Mouse (Mus musculus) lung, postnatal 0 days (tissue): Measurements from ENCODE around the gene Pigb. TPM values are rescaled to one million over a fixed set of nuclear protein-coding genes. Genes with fewer than 3 reads are reported as not detected.

ENCODE experiments used
- ATAC-seq: fragments of 200-750 bp; cut with Nextera tagmentation; 2 replicates; pipeline ENCODE4 v1.8.0; 2017; ENCODE audit warnings: moderate library complexity
- DNase-seq: peaks from one replicate; pipeline ENCODE4 v3.0.0-alpha.2; 2016; ENCODE audit warnings: low spot score
- H3K27ac ChIP-seq: fragments of 300-500 bp; sonication (generic); 2 replicates; pipeline ENCODE4 v1.5.1; 2014; ENCODE audit warnings: antibody characterized with exemption, mild to moderate bottlenecking, low read length, mixed read lengths
- H3K27me3 ChIP-seq: fragments of 300-500 bp; sonication (generic); replicated peaks from 2 replicates; pipeline ENCODE4 v1.6.1; 2014; ENCODE audit warnings: low read length, mixed read lengths; ENCODE audit not compliant: insufficient read depth
- H3K36me3 ChIP-seq: fragments of 300-500 bp; sonication (generic); 2 replicates; pipeline ENCODE4 v1.6.1; 2014; ENCODE audit warnings: low read length, mixed read lengths; ENCODE audit not compliant: insufficient read depth
- H3K4me1 ChIP-seq: fragments of 300-500 bp; sonication (generic); 2 replicates; pipeline ENCODE4 v1.6.1; 2014; ENCODE audit warnings: antibody characterized with exemption, low read depth, low read length, mixed read lengths; ENCODE audit not compliant: insufficient read depth
- H3K4me2 ChIP-seq: fragments of 300-500 bp; sonication (generic); replicated peaks from 2 replicates; pipeline ENCODE4 v1.6.1; 2014; ENCODE audit warnings: low read depth, mild to moderate bottlenecking, low read length, moderate library complexity, mixed read lengths
- H3K4me3 ChIP-seq: fragments of 300-500 bp; sonication (generic); 2 replicates; pipeline ENCODE4 v1.5.1; 2014; ENCODE audit warnings: low read depth, low read length
- H3K9ac ChIP-seq: fragments of 300-500 bp; sonication (generic); replicated peaks from 2 replicates; pipeline ENCODE4 v1.6.1; 2014; ENCODE audit warnings: low read depth, mild to moderate bottlenecking
- H3K9me3 ChIP-seq: fragments of 300-500 bp; sonication (generic); 2 replicates; pipeline ENCODE4 v1.6.1; 2016; ENCODE audit warnings: low read length, mixed read lengths
- CTCF ChIP-seq: IDR thresholded peaks from 2 replicates; pipeline ENCODE4 v1.5.1; 2016; ENCODE audit warnings: antibody characterized with exemption, mild to moderate bottlenecking
- EP300 ChIP-seq: IDR thresholded peaks from 2 replicates; pipeline ENCODE4 v1.6.1; 2016; ENCODE audit warnings: antibody characterized with exemption, mild to moderate bottlenecking, control low read depth
- WGBS: fragments of 180-500 bp; shearing (Covaris S2); extraction: QIAGEN DNeasy Blood & Tissue Kit; methylation state at CpG from one replicate; pipeline ENCODE4 v1.1.7; 2014; 5-methylcytosine and 5-hydroxymethylcytosine counted together
- microRNA-seq: library from miRNA; unstranded; fragments of <30 nt; microRNA quantifications from one replicate; pipeline ENCODE4, GENCODE M21; 2016
- polyA plus RNA-seq: library from polyadenylated mRNA; unstranded; fragments of >200 nt; fragmentation: Nextera tagmentation; extraction: Ambion mirVana; gene quantifications from 2 replicates; pipeline ENCODE4 v1.2.1, GENCODE M21; 2015

The Pigb gene
- polyA plus RNA-seq, 1 experiment from 2014 or later, result 5.5 TPM

DNA sequence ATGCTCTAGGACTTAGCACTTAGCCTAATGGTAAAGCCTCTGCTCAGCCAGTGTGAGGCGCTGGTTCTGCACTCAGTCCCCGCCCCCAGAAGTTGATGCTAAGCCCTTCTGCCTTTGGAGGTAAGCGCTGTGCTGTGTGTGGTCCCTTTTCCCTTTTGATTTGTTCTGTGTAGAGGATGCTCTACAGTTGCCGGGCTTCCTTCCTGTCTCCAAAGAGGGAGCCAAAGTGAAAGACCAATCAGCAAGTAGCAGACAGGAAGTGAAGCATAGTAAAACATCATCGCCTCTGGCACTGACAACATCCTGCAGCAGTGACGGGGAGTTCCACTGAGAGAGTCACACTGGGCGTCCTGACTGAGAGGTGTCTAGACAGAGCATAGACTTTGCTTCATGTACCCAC is 70.3 kb downstream of the Pigb start:
- WGBS, result 51% methylated on average over 7 of the region's 7 CpGs
- Histone ChIP-seq H3K27ac (no peak overlapping the region), H3K27me3 (no peaks in the 10 kb centered on the region), H3K4me2 (no peak overlapping the region), H3K9ac (no peak overlapping the region), H3K9me3 (no peaks in the 10 kb centered on the region), H3K36me3 (no peaks in the 10 kb centered on the region), H3K4me1 (no peaks in the 10 kb centered on the region), H3K4me3 (no peak overlapping the region)
- TF ChIP-seq EP300, result no peak
- no peak for TF ChIP-seq CTCF
- ATAC-seq (peak; percentile 59), DNase-seq (peak; percentile 28)

- H3K4me2 ChIP-seq, result 0 out of 2 replicates have a peak overlapping the region, but pooled peaks have one; percentile 20
- H3K9ac ChIP-seq, result no peak overlapping the region
- H3K9me3 ChIP-seq, result no peaks in the 10 kb centered on the region
- WGBS, result 24% methylated on average over 11 of the region's 11 CpGs
- H3K36me3 ChIP-seq, result no peaks in the 10 kb centered on the region
- DNase-seq (peak; percentile 92), ATAC-seq (peak; percentile 84)
- no peaks in the 10 kb centered on the region for H3K4me1 ChIP-seq
- H3K4me3 ChIP-seq, result no peak overlapping the region
- TF ChIP-seq CTCF (peak; percentile 87), EP300 (no peak)
- no peak overlapping the region for H3K27ac ChIP-seq
- no peaks in the 10 kb centered on the region for H3K27me3 ChIP-seq
Observed at GRCm38 (mm10) chr9:72968349-72969061, 71.7 kb downstream of the Pigb start.

- H3K4me2 ChIP-seq, result no peak overlapping the region
- ATAC-seq, result no peak
- 70% methylated on average over 15 of the region's 15 CpGs for WGBS
- H3K36me3 ChIP-seq, result no peaks in the 10 kb centered on the region
- no peak for DNase-seq
- H3K9ac ChIP-seq, result no peak overlapping the region
- H3K9me3 ChIP-seq, result no peaks in the 10 kb centered on the region
- no peak overlapping the region for H3K27ac ChIP-seq
- H3K4me1 ChIP-seq, result peaks cover 4% of the 10 kb centered on the region; the same call in 1 of the 2 replicates
- TF ChIP-seq EP300, result no peak
- TF ChIP-seq CTCF, result no peak
- no peaks in the 10 kb centered on the region for H3K27me3 ChIP-seq
- H3K4me3 ChIP-seq, result no peak overlapping the region
Observed at GRCm38 (mm10) chr9:72961959-72962358, 78.2 kb downstream of the Pigb start.

- H3K9ac ChIP-seq, result no peak overlapping the region
- H3K4me1 ChIP-seq, result peaks cover 4% of the 10 kb centered on the region; the same call in 1 of the 2 replicates
- ATAC-seq (no peak), DNase-seq (no peak)
- TF ChIP-seq CTCF (no peak), EP300 (no peak)
- H3K4me3 ChIP-seq, result no peak overlapping the region
- WGBS, result 66% methylated on average over 8 of the region's 8 CpGs
- no peaks in the 10 kb centered on the region for H3K36me3 ChIP-seq
- H3K27me3 ChIP-seq, result no peaks in the 10 kb centered on the region
- H3K9me3 ChIP-seq, result no peaks in the 10 kb centered on the region
- H3K27ac ChIP-seq, result no peak overlapping the region
- no peak overlapping the region for H3K4me2 ChIP-seq
Observed at GRCm38 (mm10) chr9:72961346-72961745, 78.8 kb downstream of the Pigb start.

GRCm38 (mm10) chr9:72958521-72959450 is 81.4 kb downstream of the Pigb start, which contains the start of the genes Dyx1c1 and Gm44503:
Gene Dyx1c1, plus strand, starts transcription at chr9:72958785.
Gene Gm44503, plus strand, starts transcription at chr9:72958852.
- Histone ChIP-seq H3K4me1 (peaks cover 4% of the 10 kb centered on the region; the same call in 1 of the 2 replicates), H3K9ac (peak within 1 kb of the TSS; percentile 54), H3K9me3 (no peaks in the 10 kb centered on the region), H3K27me3 (no peaks in the 10 kb centered on the region), H3K4me3 (peak within 1 kb of the TSS; percentile 63), H3K36me3 (no peaks in the 10 kb centered on the region), H3K4me2 (peak within 1 kb of the TSS; percentile 74), H3K27ac (peak within 1 kb of the TSS; percentile 73)
- DNase-seq (peak; percentile 93), ATAC-seq (peak; percentile 96)
- peak; percentile 43 for TF ChIP-seq CTCF
- no peak for TF ChIP-seq EP300
- WGBS, result 1% methylated on average over 43 of the region's 43 CpGs

Small RNA genes within 50 kb of the gene (microRNA-seq; reads per million reads assigned to microRNA genes)
- not detected for gene Gm27353

Other genes starting within 250 kb of the Pigb start
- 0.04 and 0.10 TPM in 2 replicates for gene Prtg, start 233.5 kb downstream of the Pigb start, polyA plus RNA-seq
- gene Pygo1, start 114.7 kb downstream of the Pigb start, polyA plus RNA-seq, result 1.8 TPM in 2 replicates
- gene Dyx1c1, start 81.6 kb downstream of the Pigb start, polyA plus RNA-seq, result 2.4 and 3.4 TPM in 2 replicates
- gene Gm44503, start 81.5 kb downstream of the Pigb start, polyA plus RNA-seq, result not detected in 2 replicates
- 31.2 and 38.3 TPM in 2 replicates for gene Ccpg1os, start 55.0 kb downstream of the Pigb start, polyA plus RNA-seq
- gene Ccpg1, start 54.9 kb downstream of the Pigb start, polyA plus RNA-seq, result 56.0 and 62.6 TPM in 2 replicates
- gene Rab27a, start 4.5 kb upstream of the Pigb start, polyA plus RNA-seq, result 41.6 and 48.7 TPM in 2 replicates
- 0.12 and 0.14 TPM in 2 replicates for gene Khdc3, start 61.5 kb upstream of the Pigb start, polyA plus RNA-seq
- gene Gm20509, start 62.1 kb upstream of the Pigb start, polyA plus RNA-seq, result not detected in 2 replicates
- 58.8 and 59.8 TPM in 2 replicates for gene Rsl24d1, start 73.0 kb upstream of the Pigb start, polyA plus RNA-seq